Mouse (Mus musculus): ENCODE measurements at regions not wholly inside any gene's neighbourhood (a gene's known extent, or its start where the extent isn't known, plus 50 kb on each side); places are given as distances from the start of the nearest gene placed in this dataset.
A peak's percentile ranks its signal among the peaks of the same experiment; 100 is the strongest.
"Not testable (repeated sequence)": the region's sequence is repeated elsewhere in the genome, so short reads cannot be mapped to it uniquely, and the experiment has no call there.

GRCm38 (mm10) chr12:71707727-71708369, 123.0 kb upstream of the Daam1 start:
- peak; percentile 21 for DNase-seq (ENCODE audit: low read depth, low spot score)

GRCm38 (mm10) chr12:71714606-71715005, 116.3 kb upstream of the Daam1 start:
- DNase-seq (ENCODE audit: low read depth, low spot score): no peak

GRCm38 (mm10) chr12:71718412-71718811, 112.5 kb upstream of the Daam1 start:
- DNase-seq (ENCODE audit: low read depth, low spot score): not testable (repeated sequence)

- DNase-seq (ENCODE audit: low read depth, low spot score): no peak
Measured at GRCm38 (mm10) chr12:71718911-71719310, 112.0 kb upstream of the Daam1 start.

GRCm38 (mm10) chr12:71725140-71725539, 105.7 kb upstream of the Daam1 start:
- DNase-seq (ENCODE audit: low read depth, low spot score): no peak

GRCm38 (mm10) chr12:71725713-71726336, 105.1 kb upstream of the Daam1 start:
- no peak for DNase-seq (ENCODE audit: low read depth, low spot score)

GRCm38 (mm10) chr12:71743345-71743744, 87.5 kb upstream of the Daam1 start:
- no peak for DNase-seq (ENCODE audit: low read depth, low spot score)

GRCm38 (mm10) chr12:71746011-71746410, 84.9 kb upstream of the Daam1 start:
- DNase-seq (ENCODE audit: low read depth, low spot score): no peak

GRCm38 (mm10) chr12:71747386-71747785, 83.5 kb upstream of the Daam1 start:
- DNase-seq (ENCODE audit: low read depth, low spot score): no peak

GRCm38 (mm10) chr12:71747831-71748368, 83.0 kb upstream of the Daam1 start:
- DNase-seq (ENCODE audit: low read depth, low spot score): no peak

- DNase-seq (ENCODE audit: low read depth, low spot score): no peak
Measured at GRCm38 (mm10) chr12:71748731-71749130, 82.1 kb upstream of the Daam1 start.

- DNase-seq (ENCODE audit: low read depth, low spot score): no peak
Measured at GRCm38 (mm10) chr12:71749668-71750067, 81.2 kb upstream of the Daam1 start.

- DNase-seq (ENCODE audit: low read depth, low spot score): no peak
Measured at GRCm38 (mm10) chr12:71752741-71753260, 78.1 kb upstream of the Daam1 start.

GRCm38 (mm10) chr12:71753276-71753675, 77.6 kb upstream of the Daam1 start:
- DNase-seq (ENCODE audit: low read depth, low spot score): no peak

GRCm38 (mm10) chr12:71763194-71763593, 67.7 kb upstream of the Daam1 start:
- no peak for DNase-seq (ENCODE audit: low read depth, low spot score)

GRCm38 (mm10) chr12:71766086-71766485, 64.8 kb upstream of the Daam1 start:
- DNase-seq (ENCODE audit: low read depth, low spot score): no peak

- no peak for DNase-seq (ENCODE audit: low read depth, low spot score)
Measured at GRCm38 (mm10) chr12:71766636-71767035, 64.2 kb upstream of the Daam1 start.

- DNase-seq (ENCODE audit: low read depth, low spot score): no peak
Measured at GRCm38 (mm10) chr12:71767896-71768295, 63.0 kb upstream of the Daam1 start.

GRCm38 (mm10) chr12:71768471-71768870, 62.4 kb upstream of the Daam1 start:
- peak; percentile 52 for DNase-seq (ENCODE audit: low read depth, low spot score)

GRCm38 (mm10) chr12:71768890-71769289, 62.0 kb upstream of the Daam1 start:
- no peak for DNase-seq (ENCODE audit: low read depth, low spot score)

GRCm38 (mm10) chr12:71769302-71769701, 61.6 kb upstream of the Daam1 start:
- DNase-seq (ENCODE audit: low read depth, low spot score): no peak

GRCm38 (mm10) chr12:71773891-71774290, 57.0 kb upstream of the Daam1 start:
- DNase-seq (ENCODE audit: low read depth, low spot score): no peak

GRCm38 (mm10) chr12:71775126-71775525, 55.8 kb upstream of the Daam1 start:
- DNase-seq (ENCODE audit: low read depth, low spot score): no peak

All from CD4-positive helper T cell, adult 2 months (primary cell).